Mouse (Mus musculus): ENCODE measurements around the gene Supt16.
A peak's percentile ranks its signal among the peaks of the same experiment; 100 is the strongest.

Supt16 gene

GRCm38 (mm10) chr14:52146540-52146939, 50.7 kb downstream of the Supt16 start:
- no peak for DNase-seq (ENCODE audit: low read depth, low spot score)

- no peak for DNase-seq (ENCODE audit: low read depth, low spot score)
These were observed 53.1 kb downstream of the Supt16 start for GRCm38 (mm10) chr14:52144165-52144564.

- no peak for DNase-seq (ENCODE audit: low read depth, low spot score)
These were observed 55.6 kb downstream of the Supt16 start for GRCm38 (mm10) chr14:52141445-52142127.

- peak; percentile 39 for DNase-seq (ENCODE audit: low read depth, low spot score)
These were observed 56.4 kb downstream of the Supt16 start for GRCm38 (mm10) chr14:52140577-52141444.

DNA sequence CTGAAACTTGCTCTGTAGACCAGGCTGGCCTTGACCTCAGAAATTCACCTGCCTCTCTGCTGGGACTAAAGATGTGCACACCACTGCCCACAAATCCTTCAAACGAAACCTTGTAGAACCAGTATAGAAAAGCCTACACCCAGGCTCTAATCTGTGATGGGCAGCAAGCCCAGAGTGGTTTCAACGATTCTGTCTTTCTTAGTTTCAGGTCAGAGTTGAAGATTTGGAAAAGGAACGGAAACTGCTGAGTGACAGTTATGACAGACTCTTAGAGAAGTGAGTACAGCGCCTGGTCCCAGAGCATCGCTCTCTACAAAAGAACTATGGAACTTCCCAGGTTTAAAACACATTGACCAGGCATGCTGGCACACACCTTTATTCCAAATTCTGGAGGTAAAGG, 63.6 kb downstream of the Supt16 start:
- DNase-seq (ENCODE audit: low read depth, low spot score), result no peak

- DNase-seq (ENCODE audit: low read depth, low spot score), result no peak
These were observed 72.6 kb downstream of the Supt16 start for GRCm38 (mm10) chr14:52124636-52125035.

- peak; percentile 69 for DNase-seq (ENCODE audit: low read depth, low spot score)
These were observed 73.3 kb downstream of the Supt16 start for GRCm38 (mm10) chr14:52123918-52124317.

DNA sequence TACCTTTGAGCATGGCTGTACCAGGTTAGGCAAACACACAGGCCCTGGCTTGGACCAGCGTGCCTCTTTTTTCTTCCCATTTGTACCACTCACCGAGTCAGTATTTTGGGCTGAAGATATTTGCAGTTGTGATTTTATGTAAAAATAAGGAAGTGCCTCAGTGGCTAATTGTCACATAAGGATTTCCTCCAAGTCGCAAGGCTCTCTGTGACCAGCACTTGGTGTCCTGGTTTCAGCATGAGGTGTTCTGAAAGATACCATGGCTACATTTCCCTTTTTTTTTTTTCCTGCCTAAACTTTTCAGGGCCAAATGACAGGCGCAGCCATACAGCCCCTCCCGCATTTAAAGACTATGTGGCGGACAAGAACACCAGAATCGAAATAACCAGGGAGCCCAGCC, 77.0 kb downstream of the Supt16 start:
- no peak for DNase-seq (ENCODE audit: low read depth, low spot score)

GRCm38 (mm10) chr14:52118823-52119608, 78.2 kb downstream of the Supt16 start:
- DNase-seq (ENCODE audit: low read depth, low spot score), result peak; percentile 80

- no peak for DNase-seq (ENCODE audit: low read depth, low spot score)
These were observed 78.8 kb downstream of the Supt16 start for GRCm38 (mm10) chr14:52118456-52118822.

GRCm38 (mm10) chr14:52117241-52117640, 80.0 kb downstream of the Supt16 start:
- no peak for DNase-seq (ENCODE audit: low read depth, low spot score)

DNA sequence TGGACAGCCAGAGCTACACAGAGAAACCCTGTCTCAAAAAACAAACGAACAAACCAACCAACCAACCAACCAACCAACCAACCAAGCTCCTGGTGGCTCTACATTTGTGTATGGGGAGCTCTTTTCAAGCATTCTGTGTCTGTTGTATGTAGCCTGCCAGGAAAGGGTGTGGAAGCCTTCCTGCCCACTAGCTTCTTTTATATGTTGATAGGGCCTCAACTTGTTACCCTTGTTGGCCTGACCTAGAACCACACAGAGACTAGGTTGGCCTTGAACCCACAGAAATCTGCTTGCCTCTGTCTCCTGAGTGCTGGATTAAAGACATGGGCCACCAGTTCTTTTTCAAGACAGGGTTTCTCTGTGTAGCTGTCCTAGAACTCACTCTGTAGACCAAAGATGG, 83.1 kb downstream of the Supt16 start:
- DNase-seq (ENCODE audit: low read depth, low spot score), result no peak
